18 mouse cellular contexts compared by ENCODE assay signal in the genomic region with DNA sequence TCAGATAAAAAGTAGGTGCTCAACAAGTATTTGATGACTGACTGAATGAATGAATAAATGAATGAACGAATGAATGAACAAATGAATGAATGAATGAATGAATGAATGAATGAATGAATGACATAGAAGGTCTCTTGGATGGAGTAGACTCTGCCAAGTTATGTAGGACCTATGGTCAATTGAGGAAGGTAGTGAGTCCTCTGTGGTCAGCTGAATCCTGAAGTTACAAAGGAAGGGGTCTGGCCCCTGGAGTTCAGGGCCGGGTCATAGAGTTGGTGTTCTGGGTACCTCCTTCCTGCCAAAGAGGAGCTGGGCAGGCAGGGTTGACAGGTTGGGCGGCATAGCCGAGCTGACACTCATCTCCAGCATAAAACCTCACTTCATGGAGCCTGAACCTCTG. TPM values are rescaled to one million over a fixed set of nuclear protein-coding genes. Genes with fewer than 3 reads are reported as not detected.
"Had no signal": no experiment of that assay in that cellular context is flagged by ENCODE, and none has a peak within 500 bp of the region (broad histone marks: within the 10 kb centered on the region; RNA-seq: fewer than 3 reads in every experiment).

A gene (plus strand): TSS at position 301 of the 400 bp plus-strand sequence.

- H3K27me3 ChIP-seq: liver, embryonic 15.5 days; lung, embryonic 15.5 days; midbrain, embryonic 12.5 days; neural tube, embryonic 13.5 days had no signal

- H3K4me1 ChIP-seq: limb, embryonic 10.5 days; liver, embryonic 15.5 days; lung, embryonic 15.5 days; midbrain, embryonic 12.5 days; neural tube, embryonic 13.5 days had no signal

- H3K36me3 ChIP-seq: limb, embryonic 10.5 days; liver, embryonic 15.5 days; lung, embryonic 15.5 days; midbrain, embryonic 12.5 days; neural tube, embryonic 13.5 days had no signal

- ATAC-seq: midbrain, embryonic 16.5 days had no signal

- H3K9ac ChIP-seq: liver, embryonic 15.5 days; lung, embryonic 15.5 days; midbrain, embryonic 12.5 days; neural tube, embryonic 13.5 days had no signal

- H3K27ac ChIP-seq: kidney, postnatal 0 days; left cerebral cortex, adult 2 months; limb, embryonic 10.5 days; liver, embryonic 15.5 days; lung, embryonic 15.5 days; midbrain, embryonic 12.5 days; neural tube, embryonic 13.5 days had no signal

- H3K4me3 ChIP-seq: left cerebral cortex, adult 2 months; limb, embryonic 10.5 days; liver, embryonic 15.5 days; lung, embryonic 15.5 days; midbrain, embryonic 12.5 days; neural tube, embryonic 13.5 days had no signal

- H3K4me2 ChIP-seq: liver, embryonic 11.5 days; liver, embryonic 15.5 days; lung, embryonic 15.5 days; midbrain, embryonic 12.5 days; neural tube, embryonic 13.5 days had no signal

- H3K9me3 ChIP-seq: limb, embryonic 10.5 days; liver, embryonic 15.5 days; lung, embryonic 15.5 days; neural tube, embryonic 13.5 days had no signal

- DNase-seq: kidney, adult 11 months; kidney, adult 9 months; kidney, postnatal 4 days; right cerebral cortex, postnatal 14 days; spleen, adult 18-20 months; thymus, postnatal 4 days had no signal

RNA-seq across cellular contexts. Expression of the gene that starts here (rescaled TPM):
- total RNA-seq: layer of hippocampus, postnatal 25 days; left cerebral cortex, adult 2 months; left cerebral cortex, postnatal 14 days; megakaryocyte-erythroid progenitor cell, adult 5-6 weeks had no signal
- polyA plus RNA-seq: limb, embryonic 10.5 days; liver, embryonic 11.5 days; liver, embryonic 15.5 days had no signal
